Mouse (Mus musculus) embryonic facial prominence, embryonic 13.5 days (tissue): Measurements from ENCODE around the gene Pgm5. TPM values are rescaled to one million over a fixed set of nuclear protein-coding genes. Genes with fewer than 3 reads are reported as not detected.

Source experiments
- ATAC-seq: fragments of 200-750 bp; cut with Nextera tagmentation; 2 replicates; pipeline ENCODE4 v1.8.0; 2017; ENCODE audit warnings: low read depth; ENCODE audit not compliant: insufficient number of reproducible peaks, insufficient read depth, low FRiP score, low TSS enrichment
- H3K27ac ChIP-seq: fragments of 300-500 bp; sonication (generic); 2 replicates; pipeline ENCODE4 v1.5.1; 2015; ENCODE audit warnings: moderate library complexity, mild to moderate bottlenecking, inconsistent platforms
- H3K27me3 ChIP-seq: fragments of 300-500 bp; sonication (generic); 2 replicates; pipeline ENCODE4 v1.6.1; 2015; ENCODE audit warnings: mild to moderate bottlenecking, inconsistent platforms
- H3K36me3 ChIP-seq: fragments of 300-500 bp; sonication (generic); 2 replicates; pipeline ENCODE4 v1.6.1; 2015; ENCODE audit warnings: mild to moderate bottlenecking, inconsistent platforms
- H3K4me1 ChIP-seq: fragments of 300-500 bp; sonication (generic); 2 replicates; pipeline ENCODE4 v1.6.1; 2015; ENCODE audit warnings: inconsistent platforms
- H3K4me2 ChIP-seq: fragments of 300-500 bp; sonication (generic); 2 replicates; pipeline ENCODE4 v1.6.1; 2015; ENCODE audit warnings: moderate library complexity, mild to moderate bottlenecking, inconsistent platforms
- H3K4me3 ChIP-seq: fragments of 300-500 bp; sonication (generic); 2 replicates; pipeline ENCODE4 v1.5.1; 2015; ENCODE audit warnings: mild to moderate bottlenecking, inconsistent platforms
- H3K9ac ChIP-seq: fragments of 300-500 bp; sonication (generic); 2 replicates; pipeline ENCODE4 v1.6.1; 2015; ENCODE audit warnings: mild to moderate bottlenecking, inconsistent platforms
- H3K9me3 ChIP-seq: fragments of 300-500 bp; sonication (generic); 2 replicates; pipeline ENCODE4 v1.6.1; 2016; ENCODE audit warnings: inconsistent platforms
- WGBS: fragments of 180-500 bp; shearing (Covaris S2); methylation state at CpG from one replicate; pipeline ENCODE4 v1.1.7; 2015; ENCODE audit warnings: mixed read lengths; 5-methylcytosine and 5-hydroxymethylcytosine counted together
- polyA plus RNA-seq: library from polyadenylated mRNA; unstranded; fragments of >200 nt; fragmentation: Nextera tagmentation; extraction: Ambion mirVana; gene quantifications from 2 replicates; pipeline ENCODE4 v1.2.1, GENCODE M21; 2015

The Pgm5 gene
- polyA plus RNA-seq, 1 experiment from 2014 or later = 6.5 TPM

GRCm38 (mm10) chr19:24701716-24702115 is 159.9 kb downstream of the Pgm5 start:
- Histone ChIP-seq H3K27me3 (0 out of 2 replicates have a peak, but pooled peaks cover 5% of the 10 kb centered on the region), H3K36me3 (no peaks in the 10 kb centered on the region), H3K27ac (no peak overlapping the region), H3K9me3 (no peaks in the 10 kb centered on the region), H3K4me1 (peaks cover 4% of the 10 kb centered on the region; the same call in 1 of the 2 replicates), H3K9ac (no peak overlapping the region), H3K4me3 (no peak overlapping the region), H3K4me2 (no peak overlapping the region)
- WGBS = 71% methylated on average over 8 of the region's 8 CpGs
- no peak for ATAC-seq

DNA sequence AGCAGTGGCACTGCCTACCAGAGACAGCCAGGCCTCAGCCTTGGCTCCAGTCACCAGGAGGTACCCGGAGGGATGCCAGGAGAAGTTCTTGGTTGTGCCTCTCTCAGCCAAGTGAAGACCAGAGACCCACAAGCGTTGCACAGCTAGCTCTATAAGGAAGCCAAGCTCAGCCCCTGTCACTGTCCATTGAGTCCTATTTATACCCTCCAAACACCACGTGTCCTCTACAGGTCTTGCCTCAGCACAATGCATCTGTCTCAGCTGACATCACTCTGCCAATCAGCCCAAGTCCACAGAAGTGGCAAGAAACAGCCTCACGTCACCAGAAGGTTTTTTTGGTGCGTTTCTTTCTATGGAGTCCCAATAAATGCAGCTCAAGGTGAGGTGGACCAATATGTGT is 161.0 kb downstream of the Pgm5 start:
- no peak overlapping the region for H3K9ac ChIP-seq
- no peak for ATAC-seq
- no peaks in the 10 kb centered on the region for H3K36me3 ChIP-seq
- WGBS = 88% methylated on average over 5 of the region's 5 CpGs
- no peaks in the 10 kb centered on the region for H3K9me3 ChIP-seq
- no peak overlapping the region for H3K4me2 ChIP-seq
- H3K4me1 ChIP-seq = 0 out of 2 replicates have a peak, but pooled peaks cover 4% of the 10 kb centered on the region
- H3K27me3 ChIP-seq = 0 out of 2 replicates have a peak, but pooled peaks cover 5% of the 10 kb centered on the region
- no peak overlapping the region for H3K27ac ChIP-seq
- no peak overlapping the region for H3K4me3 ChIP-seq

DNA sequence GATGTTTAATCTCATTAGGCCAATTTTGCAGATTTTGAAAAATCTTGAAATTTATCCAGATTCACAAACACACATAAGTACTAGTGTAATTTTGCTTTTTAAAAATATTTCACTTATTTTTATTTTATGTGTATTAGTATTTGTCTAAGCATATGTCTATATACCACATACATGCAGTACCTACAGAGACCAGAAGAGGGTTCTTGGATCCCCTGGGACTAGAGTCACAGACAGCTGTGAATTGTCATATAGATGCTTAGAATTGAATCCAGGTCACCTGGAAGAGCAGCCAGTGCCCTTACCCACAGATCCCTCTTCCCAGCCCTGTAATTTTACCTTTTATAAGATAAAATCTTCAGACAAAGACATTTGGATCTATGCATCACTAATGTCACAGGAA is 161.7 kb downstream of the Pgm5 start:
- Histone ChIP-seq H3K27ac (no peak overlapping the region), H3K36me3 (no peaks in the 10 kb centered on the region), H3K4me1 (0 out of 2 replicates have a peak, but pooled peaks cover 4% of the 10 kb centered on the region), H3K4me2 (no peak overlapping the region), H3K9ac (no peak overlapping the region), H3K9me3 (no peaks in the 10 kb centered on the region), H3K4me3 (no peak overlapping the region), H3K27me3 (0 out of 2 replicates have a peak, but pooled peaks cover 5% of the 10 kb centered on the region)
- no peak for ATAC-seq

- Histone ChIP-seq H3K9me3 (no peaks in the 10 kb centered on the region), H3K4me3 (no peak overlapping the region), H3K4me1 (no peaks in the 10 kb centered on the region), H3K27ac (no peak overlapping the region), H3K9ac (no peak overlapping the region), H3K4me2 (no peak overlapping the region), H3K36me3 (no peaks in the 10 kb centered on the region), H3K27me3 (0 out of 2 replicates have a peak, but pooled peaks cover 5% of the 10 kb centered on the region)
- WGBS = 84% methylated on average over 3 of the region's 3 CpGs
- ATAC-seq = no peak
Measured at GRCm38 (mm10) chr19:24699196-24699595, 162.5 kb downstream of the Pgm5 start.

DNA sequence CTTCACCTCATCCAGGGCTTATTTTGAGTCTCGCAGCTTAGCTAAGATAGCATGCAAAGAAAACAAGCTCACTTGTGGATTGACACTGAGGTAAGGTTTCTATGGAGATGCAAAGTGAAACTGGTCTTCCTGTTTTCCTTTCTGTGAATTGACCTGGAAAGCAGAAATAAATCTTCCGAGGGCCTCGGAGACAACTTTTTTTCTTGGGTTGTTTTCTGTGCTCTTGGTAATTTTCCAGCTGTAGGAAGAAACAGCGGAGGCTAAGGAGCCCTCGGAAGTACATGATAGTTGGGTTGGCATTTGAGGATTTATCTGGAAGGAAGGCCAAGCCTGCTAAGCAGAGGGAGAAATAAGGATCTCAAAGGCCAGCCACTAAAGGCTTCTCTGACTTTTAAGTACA is 163.0 kb downstream of the Pgm5 start:
- H3K36me3 ChIP-seq = no peaks in the 10 kb centered on the region
- no peak overlapping the region for H3K4me2 ChIP-seq
- H3K4me1 ChIP-seq = no peaks in the 10 kb centered on the region
- 69% methylated on average over 5 of the region's 5 CpGs for WGBS
- H3K9me3 ChIP-seq = no peaks in the 10 kb centered on the region
- no peak for ATAC-seq
- no peak overlapping the region for H3K27ac ChIP-seq
- H3K4me3 ChIP-seq = no peak overlapping the region
- H3K27me3 ChIP-seq = 0 out of 2 replicates have a peak, but pooled peaks cover 5% of the 10 kb centered on the region
- H3K9ac ChIP-seq = no peak overlapping the region

DNA sequence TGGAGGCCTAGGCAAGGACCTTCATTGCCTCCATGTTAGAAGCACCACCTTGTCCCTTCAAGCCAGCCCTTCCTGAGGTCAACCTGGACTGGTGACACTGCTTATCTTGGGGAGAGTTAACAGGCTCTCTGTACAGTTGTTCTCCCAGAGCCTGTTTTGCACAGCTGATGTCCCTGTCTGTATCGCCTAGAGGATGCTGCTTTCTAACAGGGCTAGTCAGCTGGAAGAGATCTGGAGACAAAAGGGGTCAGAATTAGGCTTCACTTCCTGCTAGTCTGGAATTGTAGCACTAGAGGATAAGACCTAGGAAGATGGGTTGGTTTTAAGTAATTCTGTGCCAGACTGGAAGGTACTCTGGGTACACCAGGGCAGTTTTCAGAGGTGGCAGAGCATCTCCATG is 163.7 kb downstream of the Pgm5 start:
- ATAC-seq = no peak
- Histone ChIP-seq H3K4me2 (no peak overlapping the region), H3K4me1 (no peaks in the 10 kb centered on the region), H3K4me3 (no peak overlapping the region), H3K27ac (no peak overlapping the region), H3K36me3 (no peaks in the 10 kb centered on the region), H3K9ac (no peak overlapping the region), H3K9me3 (no peaks in the 10 kb centered on the region), H3K27me3 (0 out of 2 replicates have a peak, but pooled peaks cover 5% of the 10 kb centered on the region)
- WGBS = 75% methylated on average over 1 of the region's 1 CpGs

GRCm38 (mm10) chr19:24692691-24693090 is 169.0 kb downstream of the Pgm5 start:
- H3K4me3 ChIP-seq = no peak overlapping the region
- no peaks in the 10 kb centered on the region for H3K4me1 ChIP-seq
- H3K27me3 ChIP-seq = no peaks in the 10 kb centered on the region
- no peak overlapping the region for H3K4me2 ChIP-seq
- H3K9ac ChIP-seq = no peak overlapping the region
- no peaks in the 10 kb centered on the region for H3K9me3 ChIP-seq
- H3K27ac ChIP-seq = no peak overlapping the region
- no peaks in the 10 kb centered on the region for H3K36me3 ChIP-seq
- 85% methylated on average over 2 of the region's 2 CpGs for WGBS
- ATAC-seq = no peak

DNA sequence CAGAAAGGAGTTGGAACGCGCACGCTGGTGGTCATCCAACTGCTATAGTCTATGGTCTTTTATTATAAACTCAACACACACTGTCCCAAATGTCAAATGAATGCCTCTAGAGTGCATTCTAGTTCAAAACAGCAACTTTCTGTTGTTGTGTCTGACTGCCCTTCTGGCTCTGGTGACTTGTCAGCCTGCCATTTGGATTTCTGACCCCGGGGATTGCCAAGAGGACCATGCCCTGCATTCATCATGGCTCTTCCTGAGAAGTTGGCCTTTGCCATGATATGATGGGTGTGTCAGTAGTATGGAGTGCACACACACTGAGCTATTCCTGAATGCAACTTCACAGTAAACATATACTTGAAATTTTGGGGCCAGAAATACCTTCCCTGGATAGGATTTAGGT is 172.1 kb downstream of the Pgm5 start:
- Histone ChIP-seq H3K4me1 (no peaks in the 10 kb centered on the region), H3K9me3 (no peaks in the 10 kb centered on the region), H3K27me3 (no peaks in the 10 kb centered on the region), H3K4me3 (no peak overlapping the region), H3K4me2 (no peak overlapping the region), H3K9ac (no peak overlapping the region), H3K27ac (no peak overlapping the region), H3K36me3 (no peaks in the 10 kb centered on the region)
- 96% methylated on average over 4 of the region's 4 CpGs for WGBS
- no peak for ATAC-seq

- H3K9ac ChIP-seq = no peak overlapping the region
- H3K36me3 ChIP-seq = no peaks in the 10 kb centered on the region
- H3K27me3 ChIP-seq = no peaks in the 10 kb centered on the region
- H3K9me3 ChIP-seq = no peaks in the 10 kb centered on the region
- WGBS = 70% methylated on average over 6 of the region's 6 CpGs
- no peaks in the 10 kb centered on the region for H3K4me1 ChIP-seq
- H3K4me3 ChIP-seq = no peak overlapping the region
- no peak overlapping the region for H3K27ac ChIP-seq
- ATAC-seq = no peak
- no peak overlapping the region for H3K4me2 ChIP-seq
Measured at GRCm38 (mm10) chr19:24688327-24688726, 173.3 kb downstream of the Pgm5 start.

DNA sequence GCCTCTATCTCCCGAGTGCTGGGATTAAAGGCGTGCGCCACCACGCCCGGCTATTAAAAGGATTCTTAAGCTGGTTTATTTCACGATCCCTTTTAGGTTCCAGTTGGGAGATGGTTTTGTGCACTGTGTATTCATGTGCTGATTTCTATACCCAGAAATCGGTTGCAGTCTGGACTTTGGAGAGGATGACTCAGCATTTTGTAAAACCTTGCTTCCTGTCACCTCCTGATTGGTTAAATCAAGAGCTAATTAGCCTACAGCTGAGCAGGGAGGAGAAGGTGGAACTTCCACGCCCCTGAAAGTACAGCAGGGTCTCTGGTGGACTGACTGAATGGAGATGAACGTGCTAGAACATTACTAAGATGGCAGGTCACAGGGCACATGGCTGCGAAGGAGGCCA is 175.2 kb downstream of the Pgm5 start:
- no peaks in the 10 kb centered on the region for H3K27me3 ChIP-seq
- ATAC-seq = no peak
- no peak overlapping the region for H3K27ac ChIP-seq
- no peaks in the 10 kb centered on the region for H3K36me3 ChIP-seq
- no peaks in the 10 kb centered on the region for H3K4me1 ChIP-seq
- H3K9me3 ChIP-seq = no peaks in the 10 kb centered on the region
- no peak overlapping the region for H3K4me3 ChIP-seq
- WGBS = 85% methylated on average over 10 of the region's 10 CpGs
- H3K4me2 ChIP-seq = no peak overlapping the region
- H3K9ac ChIP-seq = no peak overlapping the region

- 58% methylated on average over 12 of the region's 12 CpGs for WGBS
- H3K27ac ChIP-seq = no peak overlapping the region
- H3K9ac ChIP-seq = no peak overlapping the region
- no peak for ATAC-seq
- H3K4me3 ChIP-seq = no peak overlapping the region
- H3K27me3 ChIP-seq = no peaks in the 10 kb centered on the region
- no peak overlapping the region for H3K4me2 ChIP-seq
- no peaks in the 10 kb centered on the region for H3K36me3 ChIP-seq
- H3K9me3 ChIP-seq = no peaks in the 10 kb centered on the region
- no peaks in the 10 kb centered on the region for H3K4me1 ChIP-seq
Measured at GRCm38 (mm10) chr19:24683016-24683720, 178.5 kb downstream of the Pgm5 start.

- Histone ChIP-seq H3K4me1 (no peaks in the 10 kb centered on the region), H3K36me3 (no peaks in the 10 kb centered on the region), H3K27me3 (no peaks in the 10 kb centered on the region), H3K9ac (no peak overlapping the region), H3K4me3 (no peak overlapping the region), H3K27ac (no peak overlapping the region), H3K4me2 (no peak overlapping the region), H3K9me3 (no peaks in the 10 kb centered on the region)
- ATAC-seq = no peak
- WGBS = 64% methylated on average over 8 of the region's 8 CpGs
Measured at GRCm38 (mm10) chr19:24677242-24677984, 184.2 kb downstream of the Pgm5 start.
